Mouse (Mus musculus): ENCODE measurements around the gene Pik3c2b. TPM values are rescaled to one million over a fixed set of nuclear protein-coding genes. Genes with fewer than 3 reads are reported as not detected.

Gene Pik3c2b
- polyA plus RNA-seq, 1 experiment: not detected

- TF ChIP-seq GATA1 (IDR thresholded peaks at IDR 0.05; ENCODE audit: low read length): no peak
These were observed 17.5 kb upstream of the Pik3c2b start for GRCm38 (mm10) chr1:133027980-133028379.

DNA sequence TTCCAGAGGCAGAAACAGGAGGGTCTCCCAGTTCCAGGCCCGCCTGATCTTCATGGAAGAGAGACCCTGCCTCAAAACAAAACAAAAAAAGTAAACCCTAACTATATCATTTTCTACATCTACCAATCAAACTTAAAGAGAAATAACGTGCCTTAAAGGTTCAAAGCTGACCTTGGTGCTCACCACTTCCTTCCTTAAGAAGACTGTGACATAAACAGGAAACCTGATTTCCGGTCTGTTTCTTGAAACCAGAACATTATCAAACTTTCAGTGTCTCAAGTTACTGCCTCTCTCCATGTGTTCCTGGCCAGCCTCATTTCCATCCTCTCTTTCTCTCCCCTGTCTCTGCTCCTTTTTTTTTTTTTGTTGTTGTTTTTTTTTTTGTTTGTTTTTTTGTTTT lies 15.7 kb upstream of the Pik3c2b start:
- TF ChIP-seq GATA1 (IDR thresholded peaks at IDR 0.05; ENCODE audit: low read length): no peak

GRCm38 (mm10) chr1:133030461-133030860 lies 15.0 kb upstream of the Pik3c2b start, which contains the start of gene Mdm4:
TSS of gene Mdm4 (minus strand) at chr1:133030561.
- no peak for TF ChIP-seq GATA1 (IDR thresholded peaks at IDR 0.05; ENCODE audit: low read length)

- TF ChIP-seq GATA1 (IDR thresholded peaks at IDR 0.05; ENCODE audit: low read length): no peak
These were observed 12.5 kb upstream of the Pik3c2b start for GRCm38 (mm10) chr1:133032981-133033315.

GRCm38 (mm10) chr1:133033316-133034090 lies 12.0 kb upstream of the Pik3c2b start:
- no peak for TF ChIP-seq GATA1 (IDR thresholded peaks at IDR 0.05; ENCODE audit: low read length)

GRCm38 (mm10) chr1:133034091-133034460 lies 11.4 kb upstream of the Pik3c2b start:
- no peak for TF ChIP-seq GATA1 (IDR thresholded peaks at IDR 0.05; ENCODE audit: low read length)

DNA sequence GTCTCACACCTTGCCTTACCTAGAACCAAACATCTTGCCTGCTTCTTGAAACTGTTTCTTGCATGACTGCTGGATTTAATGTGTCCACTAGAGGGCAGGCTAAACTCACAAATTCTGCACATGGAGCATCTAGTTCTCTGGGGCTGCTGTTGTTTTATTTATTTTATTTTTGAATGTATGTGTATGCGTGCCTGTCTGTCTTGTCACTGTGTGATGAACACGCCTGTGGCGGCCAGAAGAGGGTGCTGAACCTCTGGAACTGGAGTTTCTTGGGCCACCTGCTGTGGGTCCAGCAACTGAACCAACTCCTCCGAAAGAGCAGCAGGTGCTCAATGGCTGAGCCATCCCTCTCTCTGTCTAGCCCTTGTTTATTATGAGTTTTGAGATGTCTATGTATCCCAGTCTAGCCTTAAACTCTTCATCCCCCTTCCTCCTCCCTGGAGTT lies 5.9 kb upstream of the Pik3c2b start:
- TF ChIP-seq GATA1 (IDR thresholded peaks at IDR 0.05; ENCODE audit: low read length): no peak

DNA sequence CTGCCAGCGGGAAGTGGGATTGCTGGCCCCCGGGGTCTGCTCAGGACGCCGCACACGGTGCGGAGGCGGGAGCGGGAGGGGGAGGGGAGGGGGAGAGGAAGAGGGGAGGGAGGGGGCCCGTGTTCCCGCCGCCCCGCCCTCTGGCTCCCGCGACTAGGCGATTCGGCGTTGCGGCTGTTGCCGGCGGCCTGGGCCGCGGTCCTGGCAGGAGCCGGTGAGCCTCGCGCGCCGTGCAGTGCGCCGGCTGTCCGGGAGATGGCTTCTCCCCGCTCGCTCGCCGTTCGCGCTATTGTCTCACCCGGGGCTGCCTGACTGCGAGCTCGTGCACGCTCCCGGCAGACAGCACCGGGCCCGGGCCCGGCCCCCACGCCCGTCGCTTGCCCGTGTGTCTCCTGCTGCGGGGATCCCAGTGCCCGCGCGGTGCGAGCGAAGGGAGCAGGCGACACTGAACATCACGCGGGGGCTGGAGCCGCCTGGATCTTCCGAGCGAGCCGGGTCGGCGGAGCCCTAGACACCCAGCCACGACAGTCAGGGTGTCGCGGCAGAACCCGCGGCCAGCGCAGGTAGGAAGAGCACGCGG lies 484 bp downstream of the Pik3c2b start:
- no peak for TF ChIP-seq GATA1 (IDR thresholded peaks at IDR 0.05; ENCODE audit: low read length)

GRCm38 (mm10) chr1:133046441-133046931 lies 1.0 kb downstream of the Pik3c2b start:
- no peak for TF ChIP-seq GATA1 (IDR thresholded peaks at IDR 0.05; ENCODE audit: low read length)

- no peak for TF ChIP-seq GATA1 (IDR thresholded peaks at IDR 0.05; ENCODE audit: low read length)
These were observed 2.1 kb downstream of the Pik3c2b start for GRCm38 (mm10) chr1:133047575-133047974.

DNA sequence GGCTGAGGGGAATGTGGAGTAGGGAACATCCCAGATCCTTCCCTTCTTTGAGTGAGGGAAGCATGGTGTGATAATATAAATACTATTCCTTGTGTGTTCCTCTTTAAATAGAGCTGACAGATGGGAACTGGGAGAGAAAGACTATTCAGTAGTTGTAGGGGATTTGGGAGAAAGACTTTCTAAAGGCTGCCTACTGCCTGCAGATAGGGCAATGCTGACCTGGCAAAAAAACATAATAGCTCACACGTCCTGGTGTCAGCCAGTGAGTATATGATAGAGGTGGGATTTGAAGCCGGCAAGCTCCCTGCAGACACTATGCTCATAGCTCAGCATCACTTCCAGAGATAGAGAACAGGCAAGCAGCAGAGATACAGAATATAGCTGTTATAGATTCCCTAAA lies 3.2 kb downstream of the Pik3c2b start:
- TF ChIP-seq GATA1 (IDR thresholded peaks at IDR 0.05; ENCODE audit: low read length): no peak

GRCm38 (mm10) chr1:133050001-133050431 lies 4.5 kb downstream of the Pik3c2b start:
- no peak for TF ChIP-seq GATA1 (IDR thresholded peaks at IDR 0.05; ENCODE audit: low read length)

DNA sequence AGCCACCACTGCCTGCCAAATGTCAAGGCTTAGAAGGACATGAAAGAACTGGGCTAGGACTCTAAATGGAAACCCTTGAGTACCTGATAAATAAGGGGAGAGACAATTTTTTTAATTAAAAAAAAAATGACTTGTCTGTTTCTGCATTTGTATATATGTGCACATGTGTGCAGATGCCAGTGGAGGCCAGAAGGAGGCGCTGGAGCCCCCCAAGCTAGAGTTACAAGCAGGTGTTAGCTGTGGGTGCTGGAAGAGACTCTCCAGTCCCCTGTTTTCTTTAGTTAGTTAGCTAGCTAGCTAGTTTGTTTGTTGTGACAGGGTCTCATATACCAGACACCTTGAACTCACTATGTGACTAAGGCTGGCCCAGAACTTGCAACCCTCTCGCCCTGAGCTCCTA lies 6.4 kb downstream of the Pik3c2b start:
- no peak for TF ChIP-seq GATA1 (IDR thresholded peaks at IDR 0.05; ENCODE audit: low read length)

DNA sequence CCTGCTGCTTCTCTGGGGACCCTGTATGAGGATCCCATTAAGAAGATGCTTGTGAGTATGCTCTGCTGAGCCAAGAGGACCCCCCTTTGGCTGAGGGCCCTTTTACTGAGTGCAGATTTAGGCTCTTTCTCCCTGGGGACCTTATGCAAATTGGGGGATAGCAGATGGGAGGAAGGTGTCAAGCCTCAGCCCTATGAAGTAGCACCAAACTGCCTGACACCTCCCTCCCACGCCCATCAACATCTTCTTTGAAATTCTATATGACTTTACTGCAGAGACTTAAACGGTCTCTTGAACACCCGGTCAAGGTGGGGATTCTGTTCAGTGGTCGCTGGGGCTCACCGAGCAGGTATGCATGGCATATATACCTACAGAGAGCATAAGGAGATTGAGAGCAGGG lies 7.6 kb downstream of the Pik3c2b start:
- TF ChIP-seq GATA1 (IDR thresholded peaks at IDR 0.05; ENCODE audit: low read length): no peak

DNA sequence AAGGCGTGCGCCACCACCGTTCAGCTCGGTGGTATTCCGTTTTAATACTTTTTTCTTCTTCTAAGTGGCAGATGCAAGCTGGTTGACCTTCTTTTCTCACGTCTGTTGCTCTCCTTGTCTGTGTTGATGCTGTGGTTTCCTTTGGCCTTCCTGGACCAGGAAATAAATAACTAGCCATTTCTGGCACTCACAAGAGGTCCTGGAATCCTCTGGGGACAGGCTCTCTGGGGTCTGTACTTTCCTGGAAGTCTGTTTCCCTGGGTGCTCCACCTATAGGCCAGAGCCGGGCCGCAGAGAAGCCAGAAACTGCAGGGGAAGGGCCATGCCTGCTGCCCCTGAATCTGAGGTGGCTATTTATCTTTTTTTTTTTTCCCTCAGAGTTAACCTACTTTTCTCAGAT lies 8.9 kb downstream of the Pik3c2b start:
- no peak for TF ChIP-seq GATA1 (IDR thresholded peaks at IDR 0.05; ENCODE audit: low read length)

DNA sequence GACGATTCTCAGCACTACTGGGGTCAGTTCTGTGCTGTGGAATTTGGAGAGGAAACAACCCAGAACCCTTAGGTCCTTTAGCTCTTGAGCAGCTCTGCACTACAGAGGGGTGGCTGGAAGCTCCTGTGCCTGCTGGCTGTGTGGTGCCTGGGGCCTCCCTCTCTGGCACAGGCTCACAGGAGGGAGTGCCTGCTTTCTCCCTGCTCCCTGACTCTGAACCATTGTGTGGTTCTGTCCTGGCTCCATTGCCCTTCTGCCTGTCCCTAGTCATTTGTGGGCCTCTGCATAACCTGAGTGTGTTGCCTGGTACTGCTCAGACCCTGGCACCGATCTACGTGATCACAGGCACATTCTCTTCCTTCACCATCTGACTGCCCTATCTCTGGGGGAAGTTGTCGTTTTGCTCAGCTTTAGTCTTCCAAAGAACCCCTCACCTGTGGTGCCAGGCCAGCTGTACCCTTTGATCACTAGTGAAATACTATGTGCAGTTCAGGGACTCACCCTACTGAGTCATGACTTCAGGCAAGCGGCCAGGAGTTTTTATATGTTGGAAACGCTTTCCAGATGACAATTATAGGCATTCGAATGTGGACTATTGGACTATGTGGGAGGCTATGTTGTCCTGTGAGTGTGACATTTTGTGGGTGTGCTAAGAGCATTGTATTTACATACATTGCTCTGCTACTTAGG lies 12.0 kb downstream of the Pik3c2b start:
- no peak for TF ChIP-seq GATA1 (IDR thresholded peaks at IDR 0.05; ENCODE audit: low read length)
